Mouse (Mus musculus): ENCODE results near the gene Ebf1. TPM values are rescaled to one million over a fixed set of nuclear protein-coding genes. Genes with fewer than 3 reads are reported as not detected.

Ebf1 gene
- total RNA-seq, 2 experiments from 2014 or later, result 5.9 to 6.7 TPM

DNA sequence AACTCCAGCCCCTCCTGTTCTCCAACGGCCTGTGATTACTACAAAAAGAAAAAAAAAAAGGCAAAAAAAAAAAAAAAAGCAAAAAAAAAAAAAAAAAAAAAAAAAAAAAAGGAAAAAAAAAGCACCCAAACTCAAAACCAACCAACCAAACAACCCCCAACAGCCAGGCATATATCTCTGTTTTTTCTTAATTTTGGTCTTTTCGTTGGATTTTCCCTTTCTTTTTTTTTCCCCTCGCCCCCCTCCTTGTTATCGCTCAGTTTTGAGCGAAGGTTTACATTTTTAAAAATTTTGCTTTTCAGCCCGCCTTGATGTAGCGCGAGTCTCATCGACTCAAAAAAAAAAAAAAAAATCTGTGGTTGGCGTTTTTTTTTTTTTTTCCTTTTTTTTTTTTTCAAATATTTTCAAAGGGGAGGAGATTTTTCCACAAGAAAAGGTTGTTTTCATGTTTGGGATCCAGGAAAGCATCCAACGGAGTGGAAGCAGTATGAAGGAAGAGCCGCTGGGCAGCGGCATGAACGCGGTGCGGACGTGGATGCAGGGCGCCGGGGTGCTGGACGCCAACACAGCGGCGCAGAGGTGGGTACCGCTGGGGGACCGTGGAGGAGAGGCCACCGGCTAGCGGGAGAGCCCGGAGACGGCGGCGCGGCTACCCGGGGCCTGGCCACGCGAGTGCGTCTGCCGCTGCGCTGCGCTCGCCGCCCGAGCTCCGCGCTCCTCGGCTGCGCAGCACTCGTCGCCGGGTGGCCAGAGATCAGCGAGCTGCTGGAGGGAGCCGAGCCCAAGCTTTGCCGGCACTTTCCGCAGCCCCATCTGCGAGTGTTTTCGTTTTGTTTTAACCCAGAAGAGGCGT, 843 bp downstream of the Ebf1 start:
- DNase-seq, result peak; percentile 55
- intact Hi-C loops (cut with DNase I), result loop anchor here (10.0 kb wide), 2 partner anchors 1267 to 1307 kb away; no protein-coding TSS in a partner anchor

DNA sequence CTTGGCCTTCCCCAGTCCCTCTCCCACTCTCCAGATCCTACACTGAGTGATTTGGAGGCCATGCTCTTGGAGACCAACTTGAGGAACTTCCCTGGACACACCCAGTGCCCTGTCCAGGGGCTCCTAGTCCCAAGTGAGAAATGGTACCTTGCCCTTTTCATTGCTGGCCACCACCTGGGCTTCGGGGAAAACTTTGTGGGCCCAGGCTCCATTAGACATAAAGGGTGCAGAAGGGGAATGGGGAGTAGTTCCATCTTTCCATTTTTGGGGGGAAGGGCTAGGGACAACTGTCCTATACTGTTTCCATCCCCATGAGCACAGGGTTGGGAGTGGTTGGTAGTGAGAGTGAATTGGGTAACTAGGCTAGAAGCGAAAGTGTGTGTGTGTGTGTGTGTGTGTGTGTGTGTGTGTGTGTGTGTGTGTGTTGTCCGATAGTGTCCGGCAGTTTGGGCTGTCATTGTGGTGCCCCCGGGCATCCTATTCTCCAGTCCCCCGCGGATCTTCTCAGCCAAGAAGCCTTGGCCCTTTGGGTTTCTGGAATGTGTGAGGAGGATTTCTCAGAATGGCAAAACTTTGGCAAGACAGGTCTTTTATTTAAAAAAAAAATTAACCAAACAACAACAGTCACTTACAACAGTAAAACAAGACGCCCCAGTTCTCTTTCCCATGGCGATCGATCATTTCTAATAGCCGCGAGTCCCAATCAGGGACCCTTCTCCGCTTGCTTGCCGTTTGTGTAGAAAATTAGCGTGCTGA, 2.2 kb downstream of the Ebf1 start:
- intact Hi-C loops (cut with DNase I), result loop anchor here (10.0 kb wide), 2 partner anchors 1265 to 1305 kb away; no protein-coding TSS in a partner anchor
- no peak for DNase-seq

DNA sequence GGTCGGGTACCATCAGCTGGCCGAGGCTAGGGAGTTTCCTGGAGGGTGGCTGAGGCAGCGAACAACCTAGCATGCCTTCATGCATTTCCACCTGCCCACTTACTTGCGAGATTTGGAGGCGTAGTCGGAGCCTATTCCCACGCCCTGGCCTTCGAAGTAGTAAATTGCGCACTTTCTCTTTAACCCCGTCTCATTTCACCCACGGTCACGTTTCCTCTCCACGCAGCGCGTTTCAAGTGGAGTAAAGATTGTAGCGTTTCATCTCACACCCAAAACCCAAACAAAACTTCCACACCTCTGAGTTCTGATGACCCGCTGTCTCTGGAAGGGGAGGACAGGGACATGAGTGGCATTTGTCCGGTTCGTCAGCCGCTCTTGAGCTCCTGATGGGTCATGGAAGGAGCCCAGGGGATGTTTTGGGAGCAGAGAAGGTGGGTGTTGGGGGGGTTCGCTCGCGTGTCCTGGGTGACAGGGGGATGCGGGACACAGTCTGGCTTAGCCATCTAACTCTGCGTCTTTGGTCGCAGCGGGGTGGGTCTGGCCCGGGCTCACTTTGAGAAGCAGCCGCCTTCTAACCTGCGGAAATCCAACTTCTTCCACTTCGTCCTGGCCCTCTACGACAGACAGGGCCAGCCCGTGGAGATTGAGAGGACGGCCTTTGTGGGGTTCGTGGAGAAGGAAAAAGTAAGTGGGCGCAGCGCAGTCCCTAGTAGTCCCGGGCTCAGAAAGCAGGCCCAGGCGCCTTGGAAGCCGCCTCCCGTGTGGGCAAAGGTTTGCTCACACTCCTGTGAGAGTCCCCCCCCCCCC, 3.0 kb downstream of the Ebf1 start:
- no peak for DNase-seq
- intact Hi-C loops (cut with DNase I), result loop anchor here (10.0 kb wide), 2 partner anchors 1265 to 1305 kb away; no protein-coding TSS in a partner anchor

DNA sequence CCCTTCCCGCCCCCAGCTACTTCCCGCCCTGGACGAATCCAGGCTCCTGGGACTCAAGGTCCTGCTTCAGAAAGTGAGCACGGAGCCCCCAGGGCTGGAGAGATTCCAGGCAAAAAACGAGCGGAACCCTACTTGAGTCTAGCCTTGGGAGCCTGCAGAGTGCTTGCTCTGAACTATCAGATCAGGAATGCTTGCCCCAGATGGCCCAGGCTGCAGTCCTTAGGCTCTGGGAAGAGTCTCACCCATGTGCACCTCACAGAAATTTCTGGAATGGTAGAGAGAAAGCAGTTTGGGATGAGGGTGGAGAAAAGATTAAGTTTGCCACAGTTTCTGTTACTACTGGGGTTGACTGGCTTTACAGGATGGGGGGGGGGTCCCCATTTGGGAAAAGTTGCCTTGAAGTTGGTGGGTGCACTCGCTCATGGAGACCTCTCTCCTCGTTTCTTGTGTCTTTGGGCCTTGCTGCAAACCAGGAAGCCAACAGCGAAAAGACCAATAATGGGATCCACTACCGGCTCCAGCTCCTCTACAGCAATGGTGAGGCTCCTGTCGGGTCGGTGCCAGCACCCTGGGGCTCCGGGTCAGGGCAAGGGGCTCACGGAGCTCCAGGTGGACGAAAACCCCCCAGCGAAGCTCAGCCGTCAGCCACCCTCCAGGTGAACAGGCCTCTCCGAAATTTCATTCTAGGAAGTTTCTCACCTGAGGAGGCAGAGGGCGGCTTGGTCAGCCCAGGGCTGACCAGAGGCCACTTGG, 3.8 kb downstream of the Ebf1 start:
- intact Hi-C loops (cut with DNase I), result no loop called here
- no peak for DNase-seq

GRCm38 (mm10) chr11:44621615-44622014, 4.5 kb downstream of the Ebf1 start:
- no peak for DNase-seq
- intact Hi-C loops (cut with DNase I), result no loop called here

DNA sequence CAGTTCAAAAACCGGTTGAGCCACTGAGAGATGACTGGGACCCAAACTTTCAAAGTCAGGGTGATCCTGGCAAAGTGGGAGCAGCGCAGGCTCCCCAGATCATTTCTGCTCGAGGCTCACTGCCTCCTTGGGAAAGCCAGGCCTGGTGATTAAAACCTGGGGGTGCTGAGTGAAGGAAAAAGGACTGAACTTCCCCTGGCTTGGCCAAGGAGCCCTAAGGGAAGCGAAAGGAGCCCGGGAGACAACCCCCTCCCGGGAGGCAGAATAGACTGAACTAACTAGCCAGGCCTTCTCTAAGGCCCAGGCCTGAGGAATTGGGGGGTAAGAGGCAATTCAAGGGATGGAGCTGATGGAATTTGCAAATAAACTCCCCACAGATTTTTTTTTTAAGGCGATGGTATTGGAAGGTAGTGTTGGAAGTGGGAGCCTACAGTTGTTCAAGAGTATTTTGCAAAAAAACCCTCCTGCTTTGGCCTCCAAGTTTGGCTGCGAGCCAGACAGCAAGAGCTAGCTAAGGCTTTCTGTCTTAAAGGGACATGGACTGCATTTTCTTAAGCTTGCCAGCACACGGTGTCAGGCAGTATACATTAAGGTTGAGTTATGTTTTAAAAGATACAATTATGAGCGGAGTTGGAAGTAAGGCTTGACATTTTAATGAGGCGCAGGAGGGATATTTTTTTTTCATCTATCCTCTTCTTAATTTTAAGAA, 5.1 kb downstream of the Ebf1 start:
- intact Hi-C loops (cut with DNase I), result no loop called here
- DNase-seq, result no peak

DNA sequence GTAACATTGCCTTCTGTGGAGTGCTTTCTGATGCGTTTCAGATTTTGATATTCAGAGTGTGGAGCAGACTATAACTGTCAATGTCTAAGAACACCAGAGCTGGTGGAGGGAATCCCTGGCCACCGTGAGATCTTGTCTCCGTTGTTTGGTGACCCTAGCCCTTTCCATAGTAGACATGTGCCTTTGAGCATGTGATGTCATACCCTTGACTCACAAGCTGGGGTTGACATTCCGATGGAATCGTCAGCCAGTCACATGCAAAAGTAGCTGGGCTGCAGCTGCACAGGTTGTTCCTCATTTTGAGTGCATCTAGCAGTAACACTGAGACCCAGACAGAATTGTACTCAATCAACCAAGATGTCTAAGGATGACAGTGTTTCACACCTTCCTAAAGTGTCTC, 7.4 kb downstream of the Ebf1 start:
- no peak for DNase-seq
- intact Hi-C loops (cut with DNase I), result no loop called here

DNA sequence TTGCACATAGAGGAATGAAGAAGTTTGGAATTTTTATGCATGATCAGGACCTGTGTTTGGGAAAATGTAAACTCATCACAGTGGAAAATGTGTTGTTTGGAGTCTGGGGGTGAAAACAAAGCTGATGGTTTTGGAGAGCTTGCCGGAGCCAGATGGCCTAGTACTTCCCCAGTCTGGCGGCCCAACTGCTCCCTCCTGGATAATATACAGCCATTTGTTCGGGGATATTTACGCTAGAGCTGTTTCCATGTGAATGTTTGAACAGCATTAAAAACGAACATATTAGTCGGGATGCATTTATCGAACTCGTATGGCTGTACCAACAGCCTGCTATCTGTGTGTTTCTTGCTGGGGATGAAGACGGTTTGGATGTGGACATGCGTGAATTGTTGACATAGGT, 8.9 kb downstream of the Ebf1 start:
- intact Hi-C loops (cut with DNase I), result no loop called here
- DNase-seq, result peak; percentile 62

DNA sequence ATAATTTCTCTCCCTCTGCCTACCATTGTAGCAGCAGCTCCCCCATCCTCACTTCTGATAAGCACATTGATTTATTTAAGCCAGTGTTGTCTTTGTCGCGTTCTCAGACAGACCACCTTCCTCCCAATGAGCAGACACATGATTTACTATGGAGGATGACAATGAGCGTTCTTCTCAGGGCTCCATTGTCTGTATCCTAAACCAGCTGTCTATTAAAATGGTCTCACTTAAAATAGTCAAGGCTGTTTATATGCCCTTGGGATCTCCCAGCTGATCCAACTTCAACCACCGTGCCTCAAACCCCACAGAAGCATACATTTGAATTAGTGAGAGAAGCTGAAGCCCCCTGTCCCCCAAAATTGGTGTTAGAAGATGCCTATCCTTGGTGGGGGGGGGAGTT, 11.3 kb downstream of the Ebf1 start:
- intact Hi-C loops (cut with DNase I), result no loop called here
- no peak for DNase-seq

DNA sequence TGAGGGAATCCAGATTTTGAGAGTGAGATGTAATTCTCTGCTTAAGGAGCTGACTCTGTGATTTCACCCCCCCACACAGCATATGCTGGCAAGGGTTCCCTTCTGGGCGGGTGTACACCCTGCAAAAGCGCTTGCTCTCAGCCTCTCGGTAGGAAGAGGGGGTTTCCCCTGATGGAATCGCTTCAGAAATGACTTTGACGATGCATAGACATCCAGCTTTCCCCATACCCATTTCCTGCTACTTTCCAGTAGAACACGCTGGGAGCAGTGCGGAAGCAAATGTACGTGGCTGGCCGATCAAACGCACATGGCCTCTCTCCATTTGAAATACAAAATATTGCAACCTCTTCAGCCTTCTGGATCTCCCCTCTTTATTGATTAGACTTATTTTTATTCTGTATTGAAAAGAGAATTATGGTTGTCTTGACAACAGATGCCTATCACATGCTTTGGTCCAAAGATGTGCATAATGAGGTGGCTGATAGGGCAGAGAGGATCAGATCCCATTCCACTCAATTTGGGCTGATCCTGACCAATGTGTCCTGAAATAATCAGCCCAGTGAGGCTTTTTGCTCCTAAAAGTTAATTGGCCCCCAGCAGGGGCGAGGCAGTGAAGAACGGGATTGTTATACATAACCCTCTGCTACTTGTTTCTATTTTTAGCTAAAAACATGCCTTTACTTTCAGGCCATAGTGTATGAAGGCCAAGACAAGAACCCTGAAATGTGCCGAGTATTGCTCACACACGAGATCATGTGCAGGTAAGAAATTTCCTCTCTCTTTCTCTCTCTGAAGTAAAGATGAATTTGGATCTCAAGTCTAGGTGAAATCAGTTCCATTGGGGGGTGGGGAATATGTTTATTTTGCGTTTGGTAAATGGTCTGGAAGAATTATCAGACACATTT, 15.2 kb downstream of the Ebf1 start:
- DNase-seq, result no peak
- intact Hi-C loops (cut with DNase I), result no loop called here

GRCm38 (mm10) chr11:44633001-44633693, 16.0 kb downstream of the Ebf1 start:
- intact Hi-C loops (cut with DNase I), result no loop called here
- DNase-seq, result no peak

DNA sequence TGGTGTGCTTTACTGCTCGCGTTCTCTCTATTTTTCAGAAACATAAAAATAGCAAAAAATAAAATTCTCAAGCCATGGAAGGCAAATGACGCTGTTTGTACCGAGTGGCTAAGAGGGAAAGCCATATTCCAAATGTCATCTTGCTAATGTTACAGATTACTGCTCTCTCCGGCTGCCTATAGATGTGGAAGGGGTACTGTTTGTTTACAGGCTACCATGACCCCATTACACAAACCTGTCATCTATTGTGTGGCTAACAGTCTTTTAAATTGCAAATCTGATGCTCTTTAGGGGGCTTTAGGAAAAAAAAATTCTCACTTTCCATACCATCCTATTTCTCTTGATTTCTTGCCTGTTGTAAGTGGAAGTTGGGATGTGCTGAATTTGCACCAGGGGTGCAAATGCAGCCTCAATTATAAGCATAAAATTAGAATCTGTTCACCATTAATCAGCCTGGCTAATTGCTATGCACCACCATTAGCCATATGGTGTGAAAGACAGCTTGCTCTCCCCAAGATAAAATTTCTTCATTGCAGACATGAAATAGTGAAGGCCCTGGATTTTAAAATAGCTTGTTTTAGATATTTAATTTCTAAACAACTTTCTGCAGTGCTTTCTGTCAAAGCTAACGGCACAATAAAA, 17.6 kb downstream of the Ebf1 start:
- no peak for DNase-seq
- intact Hi-C loops (cut with DNase I), result no loop called here

DNA sequence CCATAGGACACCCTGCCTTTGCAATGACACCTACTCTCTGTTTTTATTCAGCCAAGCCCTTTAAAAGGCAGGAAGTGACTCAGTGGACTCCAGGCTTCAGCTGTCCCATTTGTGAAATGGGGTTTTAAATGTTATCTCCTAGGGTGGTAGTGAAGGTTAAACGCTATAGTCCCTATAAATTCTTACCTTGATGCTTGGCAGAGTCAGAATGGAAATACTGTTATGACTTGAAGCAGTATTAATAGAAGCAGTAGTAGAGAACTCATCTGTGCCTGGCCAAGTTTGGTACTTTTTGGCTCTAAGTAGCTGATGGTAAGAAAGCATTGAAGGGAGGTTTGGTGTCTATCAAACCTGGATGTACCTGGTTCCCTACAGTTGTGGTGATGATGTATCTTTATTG, 19.1 kb downstream of the Ebf1 start:
- DNase-seq, result no peak
- intact Hi-C loops (cut with DNase I), result no loop called here

GRCm38 (mm10) chr11:44638193-44638754, 21.2 kb downstream of the Ebf1 start:
- intact Hi-C loops (cut with DNase I), result no loop called here
- no peak for DNase-seq

GRCm38 (mm10) chr11:44641496-44641895, 24.4 kb downstream of the Ebf1 start:
- intact Hi-C loops (cut with DNase I), result no loop called here

GRCm38 (mm10) chr11:44654340-44655019, 37.4 kb downstream of the Ebf1 start:
- no peak for DNase-seq
- intact Hi-C loops (cut with DNase I), result no loop called here

More at GRCm38 (mm10) chr11:44641496-44641895, 24.4 kb downstream of the Ebf1 start:
- peak; percentile 42 for DNase-seq

DNA sequence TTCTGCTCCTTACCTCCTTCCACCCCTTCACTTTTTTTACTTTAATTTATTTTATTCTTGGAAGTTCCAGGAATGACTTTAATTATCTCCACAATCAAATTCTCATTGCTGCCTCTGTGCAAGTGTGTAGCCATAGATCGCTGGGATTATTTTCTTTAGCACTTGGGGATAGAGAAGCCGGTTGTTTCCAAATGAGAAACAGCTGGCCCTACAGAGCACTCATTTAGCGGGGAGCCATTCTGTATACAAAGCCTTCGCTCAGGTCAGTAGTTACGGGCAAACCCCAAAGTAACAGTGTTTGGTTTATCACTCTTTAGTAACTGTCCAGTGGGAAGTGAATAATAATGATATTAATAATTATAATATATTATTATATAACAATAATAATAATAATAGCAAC, 38.4 kb downstream of the Ebf1 start:
- DNase-seq, result no peak
- intact Hi-C loops (cut with DNase I), result no loop called here

Measured in left cerebral cortex, postnatal 4 days (tissue).